Mouse (Mus musculus) megakaryocyte progenitor cell, adult 5-6 weeks (primary cell): ENCODE results near the gene Gm42417. TPM values are rescaled to one million over a fixed set of nuclear protein-coding genes. Genes with fewer than 3 reads are reported as not detected.

Experiments
- total RNA-seq, 2 experiments: library from RNA; stranded (forward) in 1 of 2; stranded (reverse) in 1 of 2; fragments of 157-497, 149-512 nt in 1 of 2; fragments of 200-1000 nt in 1 of 2; gene quantifications; 2 replicates each; pipeline versions ENCODE4 v1.2.3 to v1.2.4; 2015 to 2017

Gm42417 gene
- total RNA-seq, 2 experiments from 2014 or later = 0.62 TPM; not detected in 1

Other genes starting within 250 kb of the Gm42417 start
- gene Arid5a, start 231.7 kb downstream of the Gm42417 start, total RNA-seq (2015) = 13.2 and 13.8 TPM in 2 replicates
- gene Arid5a, start 231.7 kb downstream of the Gm42417 start, total RNA-seq (2017) = 24.9 and 29.5 TPM in 2 replicates
- 14.0 and 15.1 TPM in 2 replicates for gene Kansl3, start 170.2 kb downstream of the Gm42417 start, total RNA-seq (2015)
- 31.7 and 46.5 TPM in 2 replicates for gene Kansl3, start 170.2 kb downstream of the Gm42417 start, total RNA-seq (2017)
- gene Fer1l5, start 167.1 kb downstream of the Gm42417 start, total RNA-seq (2015) = not detected in 2 replicates
- gene Fer1l5, start 167.1 kb downstream of the Gm42417 start, total RNA-seq (2017) = 0.04 and 0.30 TPM in 2 replicates
- gene Lman2l, start 94.2 kb downstream of the Gm42417 start, total RNA-seq (2015) = 17.0 and 23.0 TPM in 2 replicates
- 6.5 and 7.1 TPM in 2 replicates for gene Lman2l, start 94.2 kb downstream of the Gm42417 start, total RNA-seq (2017)
- 10.0 and 12.1 TPM in 2 replicates for gene Cnnm4, start 67.8 kb downstream of the Gm42417 start, total RNA-seq (2015)
- 7.0 and 8.4 TPM in 2 replicates for gene Cnnm4, start 67.8 kb downstream of the Gm42417 start, total RNA-seq (2017)
- 13.0 and 15.2 TPM in 2 replicates for gene Cnnm3, start 27.6 kb downstream of the Gm42417 start, total RNA-seq (2015)
- gene Cnnm3, start 27.6 kb downstream of the Gm42417 start, total RNA-seq (2017) = 8.0 and 13.0 TPM in 2 replicates
- 1.3 and 2.5 TPM in 2 replicates for gene Ankrd23, start 2.5 kb downstream of the Gm42417 start, total RNA-seq (2015)
- gene Ankrd23, start 2.5 kb downstream of the Gm42417 start, total RNA-seq (2017) = 4.8 and 7.4 TPM in 2 replicates
- gene Ankrd39, start 8.0 kb upstream of the Gm42417 start, total RNA-seq (2015) = 4.6 and 4.9 TPM in 2 replicates
- gene Ankrd39, start 8.0 kb upstream of the Gm42417 start, total RNA-seq (2017) = 5.4 and 7.3 TPM in 2 replicates
- gene Sema4c, start 18.9 kb upstream of the Gm42417 start, total RNA-seq (2015) = 0.42 and 0.66 TPM in 2 replicates
- 0.64 and 1.00 TPM in 2 replicates for gene Sema4c, start 18.9 kb upstream of the Gm42417 start, total RNA-seq (2017)
- gene Fam178b, start 143.8 kb upstream of the Gm42417 start, total RNA-seq (2015) = not detected in 2 replicates
- gene Fam178b, start 143.8 kb upstream of the Gm42417 start, total RNA-seq (2017) = not detected in 2 replicates
- gene Cox5b, start 152.0 kb upstream of the Gm42417 start, total RNA-seq (2015) = 534 and 624 TPM in 2 replicates
- gene Cox5b, start 152.0 kb upstream of the Gm42417 start, total RNA-seq (2017) = 550 and 674 TPM in 2 replicates
- not detected in 2 replicates for gene 4933424G06Rik, start 170.7 kb upstream of the Gm42417 start, total RNA-seq (2015)
- not detected in 2 replicates for gene 4933424G06Rik, start 170.7 kb upstream of the Gm42417 start, total RNA-seq (2017)
- 21.5 and 22.7 TPM in 2 replicates for gene Actr1b, start 175.0 kb upstream of the Gm42417 start, total RNA-seq (2015)
- gene Actr1b, start 175.0 kb upstream of the Gm42417 start, total RNA-seq (2017) = 55.0 TPM in 2 replicates
- 0.10 and 0.37 TPM in 2 replicates for gene Zap70, start 222.4 kb upstream of the Gm42417 start, total RNA-seq (2015)
- gene Zap70, start 222.4 kb upstream of the Gm42417 start, total RNA-seq (2017) = not detected in 2 replicates